Mouse (Mus musculus) heart, adult 11 months (tissue): Measurements from ENCODE around the gene Mael.

Experiments
- DNase-seq: peaks from one replicate; pipeline ENCODE4 v3.0.0; 2022

Gene Mael

GRCm38 (mm10) chr1:166152034-166152433, 86.5 kb downstream of the Mael start:
- DNase-seq = no peak

- DNase-seq = no peak
Observed at GRCm38 (mm10) chr1:166151341-166151740, 87.2 kb downstream of the Mael start.
